16 mouse cellular contexts compared by ENCODE assay signal in the genomic region with DNA sequence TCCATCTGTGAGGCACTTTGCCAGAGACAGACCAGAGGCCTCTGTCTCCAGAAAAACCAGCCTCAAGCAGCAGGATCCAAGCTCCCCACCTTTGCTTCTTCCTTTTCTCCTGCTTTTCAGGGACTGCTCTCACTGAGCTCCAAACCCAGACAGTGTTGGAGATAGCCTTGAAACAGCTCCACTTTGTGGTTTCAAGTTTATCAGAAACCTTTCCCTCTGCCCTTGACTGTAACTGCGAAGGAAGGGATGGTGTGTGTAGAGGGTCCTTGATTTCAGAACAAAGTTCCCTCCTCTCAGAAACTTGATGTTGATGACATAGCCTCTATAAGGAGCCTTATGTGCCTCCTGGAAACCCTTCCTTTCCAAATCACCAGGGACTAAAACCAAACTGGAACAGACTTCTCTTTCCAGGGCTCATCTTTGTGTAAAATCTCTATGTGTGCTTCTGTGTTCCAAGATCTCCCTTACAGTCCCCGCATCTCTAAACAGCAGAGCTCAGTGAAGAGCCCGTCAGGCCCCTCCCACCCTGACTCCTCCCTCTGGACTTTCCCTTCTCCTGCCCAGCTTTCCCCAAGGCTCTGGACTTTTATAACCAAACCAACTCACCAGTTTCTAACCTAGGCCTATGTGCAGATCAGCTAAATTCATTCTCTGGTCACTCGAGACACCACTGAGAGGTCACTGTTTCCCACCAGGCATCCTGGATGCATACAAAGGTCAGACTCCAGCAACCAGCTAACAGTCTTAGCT.
A peak's percentile ranks its signal among the peaks of the same experiment; 100 is the strongest.
DNase-seq lines count a peak whose midpoint lies in the region; ATAC-seq and TF ChIP-seq lines count a peak whose summit lies in the region.
"Had no signal": no experiment of that assay in that cellular context is flagged by ENCODE, and none has a peak within 500 bp of the region (broad histone marks: within the 10 kb centered on the region; RNA-seq: fewer than 3 reads in every experiment).

No protein-coding gene starts in this region.

- WGBS in intestine, embryonic 16.5 days: 52% methylated on average over 4 of the region's 4 CpGs
- 54% methylated on average over 4 of the region's 4 CpGs for WGBS in intestine, postnatal 0 days

- H3K9ac ChIP-seq in intestine, embryonic 16.5 days (ENCODE audit: low read depth, low read length): no peak overlapping the region
- no peak overlapping the region for H3K9ac ChIP-seq in intestine, postnatal 0 days (ENCODE audit: low read depth, low read length)
- H3K9ac ChIP-seq: heart, embryonic 13.5 days; hindbrain, embryonic 13.5 days; midbrain, embryonic 13.5 days had no signal

- no peaks in the 10 kb centered on the region for H3K4me1 ChIP-seq in intestine, embryonic 16.5 days (ENCODE audit: control insufficient read depth, insufficient read depth, low read length)
- H3K4me1 ChIP-seq in intestine, postnatal 0 days (replicated peaks; ENCODE audit: control insufficient read depth, insufficient read depth, low read length): no peaks in the 10 kb centered on the region
- H3K4me1 ChIP-seq: midbrain, embryonic 13.5 days had no signal

- H3K4me3 ChIP-seq in intestine, embryonic 16.5 days (ENCODE audit: low read length): no peak overlapping the region
- no peak overlapping the region for H3K4me3 ChIP-seq in intestine, postnatal 0 days (ENCODE audit: low read depth, low read length)
- H3K4me3 ChIP-seq: heart, embryonic 13.5 days; hindbrain, embryonic 13.5 days; midbrain, embryonic 13.5 days had no signal

- H3K9me3 ChIP-seq in intestine, embryonic 16.5 days (ENCODE audit: control insufficient read depth, low read length): no peaks in the 10 kb centered on the region
- H3K9me3 ChIP-seq in intestine, postnatal 0 days (ENCODE audit: control insufficient read depth): no peaks in the 10 kb centered on the region
- H3K9me3 ChIP-seq: heart, embryonic 13.5 days; hindbrain, embryonic 13.5 days; midbrain, embryonic 13.5 days had no signal

- TF ChIP-seq CTCF in intestine, postnatal 0 days (IDR thresholded peaks at IDR 0.05; ENCODE audit: low read depth): no peak

- no peak overlapping the region for H3K27ac ChIP-seq in intestine, embryonic 16.5 days (ENCODE audit: low read length)
- no peak overlapping the region for H3K27ac ChIP-seq in intestine, postnatal 0 days (ENCODE audit: low read depth, low read length)
- H3K27ac ChIP-seq: heart, embryonic 13.5 days; hindbrain, embryonic 13.5 days; midbrain, embryonic 13.5 days had no signal

- H3K27me3 ChIP-seq in intestine, embryonic 16.5 days (replicated peaks; ENCODE audit: control insufficient read depth, insufficient read depth, low read length): no peaks in the 10 kb centered on the region
- H3K27me3 ChIP-seq in intestine, postnatal 0 days (replicated peaks; ENCODE audit: control insufficient read depth, insufficient read depth, low read length): no peaks in the 10 kb centered on the region
- H3K27me3 ChIP-seq: heart, embryonic 13.5 days; hindbrain, embryonic 13.5 days; midbrain, embryonic 13.5 days had no signal

- DNase-seq in lung, postnatal 36 days: peak; percentile 2
- no peak for DNase-seq in lung, postnatal 4 days
- DNase-seq in adrenal gland, postnatal 36 days: peak; percentile 33 to 68
- DNase-seq in testis, postnatal 10 days (ENCODE audit: low spot score): peak; percentile 66
- no peak for DNase-seq in right cerebral cortex, postnatal 4 days
- DNase-seq: cerebellum, adult 11 months; gastrocnemius, postnatal 14 days; lung, adult 18-20 months; thymus, postnatal 25 days had no signal

- H3K36me3 ChIP-seq in intestine, embryonic 16.5 days (ENCODE audit: control insufficient read depth, insufficient read depth, low read length): no peaks in the 10 kb centered on the region
- no peaks in the 10 kb centered on the region for H3K36me3 ChIP-seq in intestine, postnatal 0 days (ENCODE audit: control insufficient read depth, insufficient read depth)

- H3K4me2 ChIP-seq in intestine, embryonic 16.5 days (ENCODE audit: low read depth, low read length): no peak overlapping the region
- H3K4me2 ChIP-seq in intestine, postnatal 0 days (replicated peaks; ENCODE audit: low read depth): no peak overlapping the region
- H3K4me2 ChIP-seq: heart, embryonic 13.5 days; hindbrain, embryonic 13.5 days; midbrain, embryonic 13.5 days had no signal

- ATAC-seq in intestine, embryonic 16.5 days: 0 out of 2 replicates have a peak, but pooled peaks have one; percentile 44
- no peak for ATAC-seq in intestine, postnatal 0 days
- ATAC-seq in inflammation-experienced regulatory T-cells, adult 6 months: no peak
- ATAC-seq: forebrain, embryonic 16.5 days; midbrain, embryonic 13.5 days had no signal

Comparison
In these comparisons a context has a peak if more than half of its experiments do, and no peak if none do; other contexts are left out.
1. DNase-seq: peak in lung, postnatal 36 days (single experiment), adrenal gland, postnatal 36 days (2 of 2) and testis, postnatal 10 days (single experiment); none in lung, postnatal 4 days (0 of 2) and right cerebral cortex, postnatal 4 days (single experiment).